Mouse (Mus musculus): ENCODE data around the gene Msmo1. TPM values are rescaled to one million over a fixed set of nuclear protein-coding genes. Genes with fewer than 3 reads are reported as not detected.

The Msmo1 gene
- total RNA-seq, 2 experiments from 2014 or later = 83.5 to 87.8 TPM

- Histone ChIP-seq H3K27ac (no peak overlapping the region), H3K4me3 (no peak overlapping the region)
- no peak for DNase-seq (ENCODE audit: extremely low spot score in 1 of 2, low spot score in 2 of 2)
- TF ChIP-seq CTCF (IDR thresholded peaks at IDR 0.05) = no peak
- intact Hi-C loops (cut with DNase I) = no loop called here
These were observed 12.8 kb upstream of the Msmo1 start for GRCm38 (mm10) chr8:64746215-64747058.

- no peak for TF ChIP-seq CTCF (IDR thresholded peaks at IDR 0.05)
- Histone ChIP-seq H3K27ac (no peak overlapping the region), H3K4me3 (no peak overlapping the region)
- intact Hi-C loops (cut with DNase I) = no loop called here
- no peak for DNase-seq (ENCODE audit: extremely low spot score in 1 of 2, low spot score in 2 of 2)
These were observed 7.1 kb upstream of the Msmo1 start for GRCm38 (mm10) chr8:64740547-64741211.

GRCm38 (mm10) chr8:64738916-64739315 lies 5.3 kb upstream of the Msmo1 start:
- intact Hi-C loops (cut with DNase I) = no loop called here
- H3K4me3 ChIP-seq = no peak overlapping the region
- H3K27ac ChIP-seq = no peak overlapping the region
- DNase-seq (ENCODE audit: extremely low spot score in 1 of 2, low spot score in 2 of 2) = no peak
- TF ChIP-seq CTCF (IDR thresholded peaks at IDR 0.05) = no peak

GRCm38 (mm10) chr8:64736767-64737323 lies 3.3 kb upstream of the Msmo1 start:
- DNase-seq (ENCODE audit: extremely low spot score in 1 of 2, low spot score in 2 of 2) = no peak
- intact Hi-C loops (cut with DNase I) = no loop called here
- Histone ChIP-seq H3K27ac (no peak overlapping the region), H3K4me3 (no peak overlapping the region)
- TF ChIP-seq CTCF (IDR thresholded peaks at IDR 0.05) = no peak

GRCm38 (mm10) chr8:64735161-64735560 lies 1.6 kb upstream of the Msmo1 start:
- H3K4me3 ChIP-seq = no peak overlapping the region
- no peak for TF ChIP-seq CTCF (IDR thresholded peaks at IDR 0.05)
- no peak for DNase-seq (ENCODE audit: extremely low spot score in 1 of 2, low spot score in 2 of 2)
- intact Hi-C loops (cut with DNase I) = no loop called here
- no peak overlapping the region for H3K27ac ChIP-seq

GRCm38 (mm10) chr8:64732596-64732995 lies 996 bp downstream of the Msmo1 start:
- DNase-seq (ENCODE audit: extremely low spot score in 1 of 2, low spot score in 2 of 2) = no peak
- no peak for TF ChIP-seq CTCF (IDR thresholded peaks at IDR 0.05)
- intact Hi-C loops (cut with DNase I) = loop anchor here (2.0 kb wide), 1 partner anchor 214 kb away; the partner anchor contains the start of gene Tmem192

GRCm38 (mm10) chr8:64728156-64728555 lies 5.4 kb downstream of the Msmo1 start:
- no peak for TF ChIP-seq CTCF (IDR thresholded peaks at IDR 0.05)
- Histone ChIP-seq H3K27ac (no peak overlapping the region), H3K4me3 (no peak overlapping the region)
- intact Hi-C loops (cut with DNase I) = no loop called here
- no peak for DNase-seq (ENCODE audit: extremely low spot score in 1 of 2, low spot score in 2 of 2)

More at GRCm38 (mm10) chr8:64732596-64732995, 996 bp downstream of the Msmo1 start:
- Histone ChIP-seq H3K27ac (peak overlapping the region; percentile 89), H3K4me3 (peak overlapping the region; percentile 98)

- peak; percentile 26 to 46 for DNase-seq (ENCODE audit: extremely low spot score in 1 of 2, low spot score in 2 of 2)
- no peak for TF ChIP-seq CTCF (IDR thresholded peaks at IDR 0.05)
- H3K4me3 ChIP-seq = no peak overlapping the region
These were observed 7.3 kb downstream of the Msmo1 start for GRCm38 (mm10) chr8:64726190-64726695.

GRCm38 (mm10) chr8:64723206-64723605 lies 10.4 kb downstream of the Msmo1 start:
- DNase-seq (ENCODE audit: extremely low spot score in 1 of 2, low spot score in 2 of 2) = no peak
- no peak overlapping the region for H3K4me3 ChIP-seq
- intact Hi-C loops (cut with DNase I) = no loop called here
- no peak overlapping the region for H3K27ac ChIP-seq
- no peak for TF ChIP-seq CTCF (IDR thresholded peaks at IDR 0.05)

More at GRCm38 (mm10) chr8:64726190-64726695, 7.3 kb downstream of the Msmo1 start:
- no peak overlapping the region for H3K27ac ChIP-seq
- intact Hi-C loops (cut with DNase I) = no loop called here

- TF ChIP-seq CTCF (IDR thresholded peaks at IDR 0.05) = peak; percentile 29
- intact Hi-C loops (cut with DNase I) = no loop called here
- Histone ChIP-seq H3K27ac (no peak overlapping the region), H3K4me3 (no peak overlapping the region)
- DNase-seq (ENCODE audit: extremely low spot score in 1 of 2, low spot score in 2 of 2) = no peak
These were observed 15.7 kb downstream of the Msmo1 start for GRCm38 (mm10) chr8:64717868-64718267.

- no peak overlapping the region for H3K27ac ChIP-seq
- TF ChIP-seq CTCF (IDR thresholded peaks at IDR 0.05) = no peak
- intact Hi-C loops (cut with DNase I) = no loop called here
- no peak for DNase-seq (ENCODE audit: extremely low spot score in 1 of 2, low spot score in 2 of 2)
- H3K4me3 ChIP-seq = no peak overlapping the region
These were observed 21.1 kb downstream of the Msmo1 start for GRCm38 (mm10) chr8:64712499-64712898.

GRCm38 (mm10) chr8:64711544-64711943 lies 22.0 kb downstream of the Msmo1 start:
- no peak for DNase-seq (ENCODE audit: extremely low spot score in 1 of 2, low spot score in 2 of 2)
- no peak for TF ChIP-seq CTCF (IDR thresholded peaks at IDR 0.05)
- no peak overlapping the region for H3K4me3 ChIP-seq
- intact Hi-C loops (cut with DNase I) = no loop called here
- no peak overlapping the region for H3K27ac ChIP-seq

All from left cerebral cortex, adult 2 months (tissue).